Mouse (Mus musculus) embryonic fibroblast, embryonic 13.5 days (primary cell): ENCODE measurements at regions not wholly inside any gene's neighbourhood (a gene's known extent, or its start where the extent isn't known, plus 50 kb on each side); places are given as distances from the start of the nearest gene placed in this dataset.

Experiments
- CTCF ChIP-seq: IDR thresholded peaks from 2 replicates; pipeline ENCODE4 v1.5.1; 2011; ENCODE audit warnings: mild to moderate bottlenecking, control low read depth, low read length, moderate library complexity, borderline replicate concordance; ENCODE audit not compliant: insufficient read depth
- POLR2A ChIP-seq: IDR thresholded peaks from 2 replicates; pipeline ENCODE4 v1.6.1; 2011; ENCODE audit warnings: low read depth, mild to moderate bottlenecking, control low read depth, low read length, moderate library complexity

- TF ChIP-seq POLR2A, result no peak
- no peak for TF ChIP-seq CTCF
Observed at GRCm38 (mm10) chr17:58598911-58599310, 392.3 kb downstream of the Pdzph1 start.
